Mouse (Mus musculus): Measurements from ENCODE around the gene Atp4a.
"Not testable (repeated sequence)": the region's sequence is repeated elsewhere in the genome, so short reads cannot be mapped to it uniquely, and the experiment has no call there.

The Atp4a gene

DNA sequence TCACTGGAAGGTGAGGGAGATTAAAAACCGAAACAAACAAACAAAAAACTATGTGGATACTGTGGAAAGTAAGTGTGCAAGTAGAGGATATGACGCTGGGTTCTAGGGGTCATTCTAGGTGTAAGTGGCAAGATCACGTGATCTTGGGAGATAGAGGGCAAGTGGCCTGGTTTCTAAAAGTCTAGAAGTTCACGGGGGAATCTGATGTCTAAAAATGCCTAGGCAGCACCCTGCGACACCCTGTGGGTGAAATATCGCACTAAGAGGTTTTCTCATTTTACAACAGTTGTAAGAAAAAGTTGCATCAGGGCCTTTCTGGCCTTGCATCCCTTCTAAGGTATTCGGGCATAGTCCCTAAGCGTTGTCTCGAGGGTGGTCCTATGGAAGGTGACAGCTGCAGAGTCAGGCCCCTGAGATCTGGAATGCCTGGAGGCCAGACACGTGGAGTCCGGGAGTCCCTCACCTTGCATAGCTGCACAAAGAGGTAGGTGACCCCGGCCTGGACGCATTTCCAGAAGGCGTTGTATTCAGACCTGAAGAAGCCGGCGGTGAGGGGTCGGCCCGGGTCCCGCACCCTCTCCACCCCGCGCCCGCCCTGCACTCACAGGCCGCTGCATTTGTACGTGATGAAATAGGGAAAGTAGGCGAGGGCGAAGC, 16.9 kb downstream of the Atp4a start:
- in situ Hi-C loops (cut with MboI, MseI), result no loop called here

DNA sequence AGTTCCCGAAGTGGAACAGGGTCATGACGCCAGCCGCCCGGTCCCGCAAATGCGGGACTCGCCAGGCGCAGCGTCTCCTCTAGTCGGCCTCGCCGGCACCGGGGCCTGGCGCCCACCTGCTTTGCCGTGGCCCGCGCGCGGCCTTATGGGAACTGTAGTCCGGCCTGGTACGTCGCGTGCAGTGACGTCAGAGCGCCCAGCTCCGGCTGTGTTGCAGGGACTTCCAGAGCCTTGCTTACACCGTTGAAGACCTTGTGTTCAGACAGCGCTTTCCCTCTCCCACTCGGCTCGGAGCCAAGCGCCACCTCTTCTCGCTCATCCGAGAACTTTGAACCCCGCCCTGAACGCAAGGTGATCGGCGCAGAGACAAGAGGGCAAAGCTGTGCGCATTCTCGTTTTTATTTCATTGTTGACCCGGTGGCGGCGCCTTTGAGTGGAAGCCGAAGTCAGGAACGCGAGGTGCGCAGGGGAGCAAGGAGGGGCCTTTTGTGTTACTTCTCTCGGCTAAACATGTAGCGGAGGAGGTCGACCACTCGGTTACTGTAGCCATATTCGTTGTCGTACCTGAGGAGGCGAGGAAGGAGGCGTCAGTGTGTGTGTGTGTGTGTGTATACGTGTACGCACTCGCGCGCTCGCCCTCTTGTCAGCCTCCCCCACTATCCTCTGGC, 17.5 kb downstream of the Atp4a start, which contains the start of gene Tmem147:
Tmem147 (minus strand) TSS at position 145 of the 668 bp plus-strand sequence.
- in situ Hi-C loops (cut with MboI, MseI), result no loop called here

DNA sequence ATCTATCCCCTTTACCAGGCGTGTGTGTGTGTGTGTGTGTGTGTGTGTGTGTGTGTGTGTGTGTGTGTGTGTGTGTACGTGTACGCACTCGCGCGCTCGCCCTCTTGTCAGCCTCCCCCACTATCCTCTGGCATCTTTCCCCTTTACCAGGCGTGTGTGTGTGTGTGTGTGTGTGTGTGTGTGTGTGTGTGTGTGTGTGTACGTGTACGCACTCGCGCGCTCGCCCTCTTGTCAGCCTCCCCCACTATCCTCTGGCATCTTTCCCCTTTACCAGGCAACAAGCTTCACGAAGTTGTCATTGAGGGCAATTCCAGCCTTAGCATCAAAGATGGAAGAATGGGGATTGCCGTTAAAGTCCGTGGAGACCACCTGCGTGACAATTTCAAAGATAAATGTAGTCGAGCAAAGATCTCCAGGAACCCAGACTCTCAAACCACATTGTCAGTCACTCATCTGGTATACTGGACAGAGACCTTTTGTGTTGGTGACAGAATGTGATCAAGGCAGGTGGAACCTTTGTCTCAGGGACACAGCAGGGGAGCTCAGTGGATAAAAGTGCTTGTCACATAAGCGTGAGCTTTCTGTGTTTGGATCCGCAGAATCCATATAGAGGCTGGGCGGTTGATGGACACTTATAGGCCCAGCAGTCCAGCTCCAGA, 18.2 kb downstream of the Atp4a start:
- in situ Hi-C loops (cut with MboI, MseI), result not testable (repeated sequence)

DNA sequence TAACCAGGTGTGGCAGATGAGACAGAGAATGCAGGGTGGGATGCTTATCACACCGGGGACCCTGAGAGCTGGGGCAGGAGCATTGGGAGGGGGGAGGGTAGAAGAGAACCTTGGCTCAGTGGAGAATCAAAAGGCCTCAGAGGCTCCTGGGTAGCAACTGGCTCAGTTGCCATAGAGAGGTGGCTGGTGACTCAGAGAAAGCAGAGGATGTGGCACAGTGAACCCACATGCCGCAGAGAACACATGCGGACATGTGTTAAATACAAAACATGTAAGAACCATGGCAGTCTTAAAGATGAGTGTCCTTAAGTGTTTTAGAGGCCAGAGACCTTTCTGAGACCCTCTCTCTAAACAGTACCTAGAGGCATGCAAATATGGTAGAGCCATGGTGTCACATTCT, 24.2 kb downstream of the Atp4a start:
- in situ Hi-C loops (cut with MboI, MseI), result no loop called here

DNA sequence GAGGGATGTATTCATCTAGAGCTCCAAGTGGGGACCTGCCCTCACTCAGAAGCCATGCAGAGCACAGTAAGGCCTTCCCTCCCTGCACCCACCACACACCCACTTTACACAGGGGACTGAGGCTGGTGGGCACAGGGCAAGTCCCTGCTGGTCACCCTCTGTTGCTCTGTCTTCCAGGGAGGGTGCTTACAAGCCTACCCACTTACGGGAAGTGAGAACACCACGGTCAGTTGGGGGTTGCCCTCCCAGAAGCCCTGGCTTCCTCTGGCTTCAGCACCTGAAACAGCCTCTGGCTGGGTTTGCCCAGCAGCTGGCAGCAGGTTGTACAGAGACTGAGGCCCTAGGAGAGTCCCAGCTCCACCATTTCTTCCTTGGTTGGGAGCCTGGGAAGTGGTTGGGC, 30.6 kb downstream of the Atp4a start:
- in situ Hi-C loops (cut with MboI, MseI), result not testable (repeated sequence)

DNA sequence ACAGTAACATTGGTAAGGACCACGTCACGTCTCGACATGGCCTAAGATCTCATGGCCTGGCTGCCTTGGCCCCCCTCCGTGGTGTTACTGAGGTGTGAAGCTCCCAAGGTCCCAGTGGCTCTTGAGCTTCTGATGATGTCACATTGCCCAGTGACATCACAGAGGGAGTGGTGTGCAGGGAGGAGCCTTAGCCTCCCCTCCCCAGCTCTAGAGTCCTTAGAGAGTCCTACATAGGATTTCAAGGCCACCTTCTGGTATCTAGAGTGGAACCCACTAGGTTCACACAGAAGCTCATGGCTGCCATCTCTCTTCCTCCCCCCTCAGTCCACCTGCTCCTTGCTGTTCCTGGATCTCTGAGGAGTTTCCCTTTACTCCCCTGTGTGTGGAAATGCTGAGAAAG, 31.6 kb downstream of the Atp4a start, which contains the start of gene Gapdhs:
Gapdhs (minus strand) TSS at position 65 of the 400 bp plus-strand sequence.
- in situ Hi-C loops (cut with MboI, MseI), result not testable (repeated sequence)

DNA sequence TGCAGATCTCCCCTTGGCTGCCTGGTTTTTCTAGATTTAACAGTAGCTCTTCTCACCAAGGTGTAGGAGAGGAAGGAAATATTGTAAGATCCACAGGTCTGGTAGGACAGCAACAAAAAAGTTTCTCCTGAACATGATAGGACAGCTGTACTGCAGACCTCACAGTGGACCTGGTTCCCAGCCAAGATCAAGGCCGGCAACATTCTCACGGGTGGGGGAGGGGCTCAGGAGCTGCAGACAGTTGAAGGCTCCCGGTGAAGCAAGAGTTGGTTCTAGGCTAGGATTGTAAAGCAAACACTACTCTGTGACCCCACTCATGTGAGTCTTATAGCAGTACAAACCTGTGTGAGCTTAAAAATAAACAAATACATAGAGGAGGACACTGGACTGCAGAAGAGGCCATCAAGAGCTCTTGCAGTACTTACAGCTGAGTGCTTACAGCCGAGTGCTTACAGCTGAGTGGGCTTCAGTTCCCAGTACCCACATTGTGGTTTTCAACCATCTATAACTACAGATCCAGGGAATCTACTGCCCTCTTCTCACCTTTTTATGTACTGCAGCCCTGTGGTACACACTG, 32.1 kb downstream of the Atp4a start:
- in situ Hi-C loops (cut with MboI, MseI), result no loop called here

DNA sequence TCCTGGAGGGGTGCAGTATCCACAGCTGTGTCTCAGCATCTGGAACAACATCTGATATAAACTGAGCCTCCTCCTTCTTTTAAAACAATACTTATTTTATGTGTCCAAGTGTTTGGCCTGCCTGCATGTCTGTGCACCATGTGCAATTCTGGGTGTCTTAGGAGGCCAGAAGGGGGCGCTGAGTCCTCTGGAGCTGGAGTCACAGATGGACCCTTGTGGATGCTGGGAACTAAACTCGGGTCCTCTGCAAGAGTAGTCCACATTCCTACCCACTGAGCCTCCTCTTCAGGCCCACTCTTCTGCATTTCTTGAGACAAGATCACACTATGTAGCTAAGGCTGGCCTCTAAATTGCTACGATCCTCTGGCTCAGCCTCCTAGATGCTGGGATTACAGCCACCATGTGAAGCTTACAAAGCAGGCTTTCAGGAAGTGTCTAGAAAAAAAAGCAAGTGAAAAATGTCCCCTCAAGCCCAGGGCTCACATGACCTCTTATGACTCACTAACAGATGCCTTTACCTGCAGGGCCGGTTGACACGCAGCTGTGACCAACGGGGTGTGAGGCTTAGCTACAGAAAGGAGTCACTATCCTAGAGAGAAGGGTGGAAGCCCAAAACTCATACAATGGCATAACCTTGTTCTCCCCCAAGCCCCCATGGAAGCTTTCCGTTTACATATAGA, 35.7 kb downstream of the Atp4a start:
- in situ Hi-C loops (cut with MboI, MseI), result no loop called here

DNA sequence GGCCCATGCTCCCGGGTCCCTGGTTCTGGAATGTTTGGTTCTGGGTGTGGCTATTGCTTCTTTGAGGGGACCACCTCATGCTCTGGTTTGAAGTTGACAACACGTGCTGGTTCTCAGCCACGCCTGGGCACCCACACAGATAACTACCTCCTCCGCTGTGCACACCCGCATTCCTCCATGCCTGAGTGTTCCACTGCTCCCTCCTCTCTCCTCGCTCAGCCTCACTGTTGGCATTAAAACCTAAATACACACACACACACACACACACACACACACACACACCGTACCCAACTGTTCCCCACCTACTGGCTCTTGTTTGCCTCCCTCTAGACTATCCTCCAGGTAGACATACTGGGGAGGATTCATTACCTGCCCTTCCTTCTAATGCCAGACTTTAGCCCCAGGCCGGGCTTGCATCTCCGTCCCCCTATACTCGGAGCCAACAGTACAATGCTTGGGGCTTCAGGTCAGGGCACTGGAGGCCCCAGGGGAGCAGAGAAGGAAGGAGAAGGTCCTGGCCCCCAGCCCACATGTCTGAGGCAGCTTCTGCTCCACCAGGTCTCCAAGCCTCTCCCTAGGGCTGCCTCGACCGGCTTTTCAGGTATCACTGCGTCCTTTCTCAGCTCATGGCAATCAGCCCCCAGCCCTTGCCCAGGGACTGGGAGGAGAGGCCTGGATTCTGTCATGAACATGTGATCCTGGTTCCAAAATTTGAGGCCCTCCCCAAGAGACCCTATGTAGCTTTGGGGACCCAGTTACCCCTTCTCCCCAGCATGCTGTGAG, 38.0 kb downstream of the Atp4a start:
- in situ Hi-C loops (cut with MboI, MseI), result no loop called here

DNA sequence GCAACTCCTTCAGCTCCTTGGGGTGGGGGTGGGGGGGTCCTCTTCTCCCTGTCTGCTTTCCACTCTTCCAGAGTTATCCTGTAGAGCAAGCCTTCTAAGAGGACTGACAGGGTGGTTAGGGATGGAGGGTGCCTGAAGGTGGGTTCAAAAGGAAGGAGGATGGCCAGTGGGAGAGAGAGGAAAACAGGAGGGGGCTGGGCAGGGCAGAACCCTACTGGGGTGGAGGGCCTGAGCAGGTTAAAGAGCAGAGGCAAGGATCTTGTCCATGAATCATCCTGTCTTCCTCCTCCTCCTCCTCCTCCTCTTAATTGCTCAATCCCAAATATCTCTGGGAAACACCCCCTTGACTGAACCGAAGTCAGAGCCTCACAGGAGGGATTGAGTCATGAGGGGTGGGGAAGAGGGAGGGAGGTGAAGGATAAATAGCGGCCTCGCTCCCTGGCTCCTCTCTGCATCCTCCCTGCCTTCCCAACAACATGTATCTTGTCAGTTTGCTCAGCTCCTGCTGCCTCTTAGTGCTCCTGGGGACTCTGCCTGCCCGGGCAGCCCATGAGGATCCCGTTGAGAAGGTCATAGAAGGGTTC, 39.2 kb downstream of the Atp4a start, which contains the start of gene Sbsn:
Sbsn (plus strand) TSS at position 386 of the 584 bp plus-strand sequence.
- in situ Hi-C loops (cut with MboI, MseI), result no loop called here

DNA sequence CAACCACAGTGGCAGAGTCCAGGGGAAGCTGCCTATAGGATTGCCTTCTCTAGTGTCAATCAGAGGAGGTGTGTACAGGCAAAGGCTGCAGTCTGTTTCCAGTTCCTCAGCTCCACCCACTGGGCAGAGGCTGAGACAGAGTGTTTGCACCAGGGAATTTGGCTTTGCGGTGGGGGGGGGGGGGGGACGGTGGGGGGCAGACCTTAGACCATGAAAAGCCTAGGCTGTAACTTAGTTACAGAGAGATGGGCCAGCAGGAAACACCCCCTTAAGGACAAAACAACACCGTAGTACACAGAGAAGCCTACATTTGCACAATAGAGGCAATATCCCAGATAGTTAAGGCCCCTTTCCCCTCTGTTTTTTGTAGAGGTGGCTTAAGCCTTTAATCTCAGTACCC, 45.0 kb downstream of the Atp4a start:
- in situ Hi-C loops (cut with MboI, MseI), result no loop called here

DNA sequence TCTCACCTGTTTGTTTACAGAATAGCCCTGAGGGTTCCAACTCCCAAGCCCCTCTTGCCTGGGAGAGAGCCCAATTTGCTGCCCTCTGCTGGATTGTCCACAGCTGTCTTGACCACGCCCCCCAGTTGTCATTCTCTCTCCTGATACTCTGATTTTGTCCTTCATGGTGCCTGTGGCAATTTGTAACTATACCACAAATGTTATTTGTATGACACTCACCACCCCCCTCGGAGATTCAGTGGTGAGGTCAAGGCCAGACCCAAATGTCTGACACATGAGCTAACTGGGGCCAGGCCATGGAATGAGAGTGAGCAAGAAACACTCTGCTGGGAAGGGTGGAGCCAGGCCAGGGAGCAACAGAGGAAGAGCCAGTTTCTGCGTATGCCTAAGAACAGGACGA, 46.8 kb downstream of the Atp4a start:
- in situ Hi-C loops (cut with MboI, MseI), result no loop called here

DNA sequence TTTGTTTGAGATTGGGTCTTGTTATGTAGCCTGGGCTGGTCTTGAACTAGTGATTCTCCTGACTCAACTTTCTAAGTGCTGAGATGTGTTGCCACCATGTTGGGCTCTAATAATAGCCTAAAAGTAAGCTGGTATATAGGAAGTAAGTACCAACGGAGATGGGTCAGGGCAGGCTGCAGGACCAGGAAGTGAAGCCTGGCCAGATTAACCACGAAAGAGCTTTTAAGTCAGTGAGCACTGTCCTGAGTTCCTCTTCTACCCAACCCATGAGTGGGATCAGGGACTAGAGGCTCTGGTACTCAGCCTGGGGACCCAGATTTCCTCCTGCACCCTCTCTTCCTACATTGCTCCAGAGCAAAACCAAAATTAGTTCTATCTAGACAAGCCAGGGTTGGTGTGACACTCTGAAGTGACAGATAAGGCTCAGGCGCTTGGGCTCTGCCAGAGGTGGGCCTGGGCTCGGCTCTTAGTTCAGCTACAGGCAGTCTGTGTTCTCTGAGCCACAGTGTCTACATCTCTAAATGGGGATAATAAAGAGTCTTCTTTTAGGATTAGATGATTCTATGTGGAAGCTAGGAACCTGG, 49.9 kb downstream of the Atp4a start:
- in situ Hi-C loops (cut with MboI, MseI), result no loop called here

DNA sequence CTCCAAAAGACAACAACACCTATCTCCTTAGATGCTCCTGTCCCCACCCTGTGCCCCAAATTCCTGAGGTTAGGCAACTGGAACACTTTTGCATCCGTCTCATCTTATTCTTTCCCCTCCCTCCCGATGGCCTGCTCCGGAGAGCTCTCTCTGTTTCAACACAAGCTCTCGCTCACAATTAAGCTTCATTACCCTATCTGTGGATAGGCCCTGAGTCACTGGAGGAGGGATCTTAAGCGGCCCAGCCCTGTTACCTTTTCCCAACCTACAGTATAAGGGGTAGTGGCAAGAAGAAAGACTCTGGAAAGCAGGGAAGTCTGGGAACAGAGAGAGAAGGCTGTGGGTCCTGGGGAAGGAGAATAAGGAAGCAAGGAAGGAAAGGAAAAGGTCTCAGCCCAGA, 51.4 kb downstream of the Atp4a start, which contains the start of gene Dmkn:
Dmkn (plus strand) TSS at position 301 of the 400 bp plus-strand sequence.
- in situ Hi-C loops (cut with MboI, MseI), result no loop called here

DNA sequence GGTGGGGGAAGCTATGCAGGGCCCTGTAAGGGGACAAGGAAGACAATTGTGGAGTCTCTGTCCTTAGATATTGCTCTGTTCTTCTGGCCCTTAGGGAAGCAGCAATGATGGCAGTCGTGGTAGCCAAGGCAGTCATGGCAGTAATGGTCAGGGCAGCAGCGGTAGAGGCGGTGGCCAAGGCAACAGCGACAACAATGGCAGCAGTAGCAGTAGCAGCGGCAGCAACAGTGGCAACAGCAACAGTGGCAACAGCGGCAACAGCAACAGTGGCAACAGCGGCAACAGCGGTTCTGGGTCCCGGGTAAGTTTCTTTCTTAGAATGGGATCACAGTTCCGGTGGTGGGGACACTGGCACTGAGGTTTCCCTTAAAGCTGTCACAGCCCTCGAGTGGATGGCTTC, 53.2 kb downstream of the Atp4a start:
- in situ Hi-C loops (cut with MboI, MseI), result no loop called here

DNA sequence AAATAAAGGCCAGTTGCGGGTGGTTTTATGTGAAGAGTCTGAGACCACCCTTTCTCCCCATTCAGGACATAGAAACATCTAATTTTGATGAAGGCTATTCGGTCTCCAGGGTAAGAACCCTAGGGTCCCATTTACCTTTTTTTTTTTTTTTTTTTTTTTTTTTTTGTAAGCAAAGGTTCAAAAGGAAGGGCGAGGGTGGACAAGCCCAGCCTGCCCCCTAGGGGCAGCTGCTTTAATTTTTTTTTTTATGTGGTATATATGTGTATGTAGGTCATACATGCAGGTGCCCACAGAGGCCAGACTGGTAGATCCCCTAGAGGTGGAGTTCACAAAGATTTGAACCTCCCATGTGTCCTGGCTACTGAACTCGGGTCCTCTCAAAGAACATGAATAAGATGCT, 54.4 kb downstream of the Atp4a start:
- in situ Hi-C loops (cut with MboI, MseI), result no loop called here

DNA sequence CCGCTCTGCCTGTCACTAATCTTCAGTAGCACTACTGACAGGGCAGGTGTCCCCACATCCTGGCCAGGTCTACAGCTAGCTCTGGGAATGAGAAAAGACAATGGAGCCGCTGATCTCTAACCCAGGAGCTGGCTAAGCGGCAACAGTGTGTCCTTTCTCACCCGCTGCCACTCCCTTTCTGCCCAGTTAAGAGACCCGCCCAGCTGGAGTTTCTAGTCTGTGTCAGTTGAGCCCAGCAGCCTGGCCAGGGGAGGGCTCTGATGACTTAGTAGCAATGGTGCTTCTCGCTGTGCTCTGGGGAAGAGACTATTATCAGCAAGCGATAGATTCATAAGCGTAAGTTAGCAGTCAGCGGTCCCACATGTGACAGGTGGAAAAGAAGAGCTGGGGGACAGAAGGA, 57.2 kb downstream of the Atp4a start:
- in situ Hi-C loops (cut with MboI, MseI), result no loop called here

Data from T-helper 17 cell (primary cell).